Mouse (Mus musculus): Measurements from ENCODE around the gene Sun5. TPM values are rescaled to one million over a fixed set of nuclear protein-coding genes. Genes with fewer than 3 reads are reported as not detected.
"Not testable (repeated sequence)": the region's sequence is repeated elsewhere in the genome, so short reads cannot be mapped to it uniquely, and the experiment has no call there.

Gene Sun5
- polyA plus RNA-seq, 1 experiment = not detected

DNA sequence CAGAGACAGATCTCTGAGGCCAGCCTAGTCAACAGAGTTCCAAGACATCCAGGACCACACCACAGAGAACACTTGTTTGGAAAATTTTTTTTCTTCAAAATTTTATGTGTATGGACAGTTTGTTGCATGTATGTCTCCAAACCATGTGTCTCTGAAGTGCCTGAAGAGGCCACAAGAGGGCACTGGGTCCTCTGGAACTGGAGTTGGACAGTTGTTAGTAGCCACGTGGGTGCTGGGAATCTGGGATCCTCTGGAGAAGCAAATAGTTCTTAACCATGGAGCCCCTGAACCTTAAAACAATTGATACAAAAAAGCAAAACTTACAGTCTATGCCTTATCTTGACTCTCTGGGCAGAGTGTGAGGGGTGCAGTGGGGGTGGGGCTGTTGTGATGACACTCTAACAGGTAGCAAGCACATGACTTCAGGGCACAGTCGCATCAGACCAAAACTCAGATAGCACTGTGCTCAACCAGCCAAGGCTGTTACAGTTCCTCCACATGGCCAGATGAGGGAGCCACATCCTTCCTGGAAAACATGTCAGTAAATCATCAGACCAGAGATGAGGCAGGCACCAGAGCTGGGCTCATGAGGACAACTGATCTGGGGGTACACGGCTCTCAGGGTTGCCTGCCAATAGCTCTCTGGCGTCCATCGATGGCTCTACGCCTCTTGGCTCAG lies 20.4 kb downstream of the Sun5 start:
- H3K36me3 ChIP-seq (ENCODE audit: control insufficient read depth, insufficient read depth, low read length) = no peaks in the 10 kb centered on the region

DNA sequence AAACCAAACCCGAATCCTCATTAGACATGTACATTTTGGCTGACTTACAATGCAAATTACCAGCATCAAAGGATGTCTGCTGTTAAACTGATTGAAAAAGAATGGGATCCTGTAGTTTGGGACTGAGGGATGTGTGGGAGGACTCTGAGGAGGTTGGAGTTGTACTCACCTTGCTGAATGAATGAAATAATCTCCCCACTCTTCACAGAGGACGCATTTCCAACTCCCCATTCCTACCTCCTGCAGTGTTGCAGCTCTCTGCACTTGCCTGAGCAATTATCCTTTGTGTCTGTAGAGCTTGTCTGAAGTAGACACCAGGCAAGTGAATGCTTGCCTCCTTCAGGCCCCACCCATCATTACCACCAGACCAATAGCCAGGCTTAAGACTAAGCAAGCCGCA lies 22.5 kb downstream of the Sun5 start:
- H3K27me3 ChIP-seq (replicated peaks; ENCODE audit: control insufficient read depth, insufficient read depth, low read length) = no peaks in the 10 kb centered on the region
- no peak overlapping the region for H3K27ac ChIP-seq (ENCODE audit: insufficient read depth, low read depth, low read length)
- H3K36me3 ChIP-seq (ENCODE audit: control insufficient read depth, insufficient read depth, low read length) = no peaks in the 10 kb centered on the region
- DNase-seq = no peak
- no peak for TF ChIP-seq CTCF (conservative IDR thresholded peaks at IDR 0.05; ENCODE audit: insufficient read depth, insufficient read length, low read depth, low read length)
- no peak for TF ChIP-seq POLR2A (IDR thresholded peaks at IDR 0.05; ENCODE audit: low read depth, low read length)
- WGBS = 57% methylated on average over 3 of the region's 3 CpGs
- no peak overlapping the region for H3K4me3 ChIP-seq (ENCODE audit: insufficient read depth, low read depth, low read length)
- no peaks in the 10 kb centered on the region for H3K4me1 ChIP-seq (ENCODE audit: control insufficient read depth, insufficient read depth, low read length)

More for the DNA sequence above, 20.4 kb downstream of the Sun5 start:
- TF ChIP-seq CTCF (conservative IDR thresholded peaks at IDR 0.05; ENCODE audit: insufficient read depth, insufficient read length, low read depth, low read length) = peak; percentile 59
- TF ChIP-seq POLR2A (IDR thresholded peaks at IDR 0.05; ENCODE audit: low read depth, low read length) = no peak
- DNase-seq = no peak
- WGBS = 90% methylated on average over 6 of the region's 6 CpGs
- Histone ChIP-seq H3K27ac (ENCODE audit: insufficient read depth, low read depth, low read length) (no peak overlapping the region), H3K4me1 (ENCODE audit: control insufficient read depth, insufficient read depth, low read length) (no peaks in the 10 kb centered on the region), H3K27me3 (replicated peaks; ENCODE audit: control insufficient read depth, insufficient read depth, low read length) (no peaks in the 10 kb centered on the region), H3K4me3 (ENCODE audit: insufficient read depth, low read depth, low read length) (no peak overlapping the region)

DNA sequence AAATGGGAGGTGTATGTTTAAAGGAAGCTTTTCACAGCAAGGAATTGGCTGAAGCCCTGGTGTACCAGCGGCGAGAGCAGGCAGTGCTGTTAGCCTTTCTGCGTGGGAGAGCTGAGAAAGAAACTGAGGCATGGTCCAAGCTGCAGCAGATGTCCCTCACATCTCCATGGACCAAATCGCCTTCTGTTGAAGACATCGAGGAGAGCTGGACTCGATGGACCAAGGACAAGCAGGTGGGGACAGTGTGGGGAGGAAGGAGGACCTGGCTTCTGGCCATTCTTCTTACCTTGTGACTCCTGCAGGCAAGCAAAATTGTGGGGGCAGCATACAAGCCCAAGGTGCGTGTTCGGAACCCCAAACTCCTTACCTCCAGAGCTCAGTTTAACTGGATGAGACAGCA lies 28.0 kb downstream of the Sun5 start:
- no peaks in the 10 kb centered on the region for H3K4me1 ChIP-seq (ENCODE audit: control insufficient read depth, insufficient read depth, low read length)
- no peaks in the 10 kb centered on the region for H3K36me3 ChIP-seq (ENCODE audit: control insufficient read depth, insufficient read depth, low read length)
- WGBS = 75% methylated on average over 8 of the region's 8 CpGs
- no peak overlapping the region for H3K27ac ChIP-seq (ENCODE audit: insufficient read depth, low read depth, low read length)
- no peak for DNase-seq
- no peak overlapping the region for H3K4me3 ChIP-seq (ENCODE audit: insufficient read depth, low read depth, low read length)
- no peaks in the 10 kb centered on the region for H3K27me3 ChIP-seq (replicated peaks; ENCODE audit: control insufficient read depth, insufficient read depth, low read length)
- TF ChIP-seq POLR2A (IDR thresholded peaks at IDR 0.05; ENCODE audit: low read depth, low read length) (no peak), CTCF (conservative IDR thresholded peaks at IDR 0.05; ENCODE audit: insufficient read depth, insufficient read length, low read depth, low read length) (no peak)

DNA sequence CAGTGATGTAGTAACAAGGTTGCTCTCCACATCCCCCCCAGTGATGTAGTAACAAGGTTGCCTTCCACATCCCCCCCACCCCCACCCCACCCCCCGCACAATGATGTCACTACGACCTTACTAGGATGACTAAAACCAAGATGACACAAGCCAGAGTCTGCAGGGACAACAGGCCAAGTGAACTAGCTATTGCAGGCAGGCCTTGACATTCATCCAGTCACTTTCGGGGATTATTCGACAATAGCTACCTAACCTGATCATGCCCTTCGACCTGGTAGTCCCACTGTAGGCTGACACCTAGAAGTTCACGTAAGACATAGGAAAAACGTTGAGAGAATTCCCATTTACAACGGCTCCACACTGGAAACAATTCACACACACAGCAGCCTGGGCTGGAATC lies 37.6 kb downstream of the Sun5 start:
- Histone ChIP-seq H3K36me3 (ENCODE audit: control insufficient read depth, insufficient read depth, low read length) (no peaks in the 10 kb centered on the region), H3K4me3 (ENCODE audit: insufficient read depth, low read depth, low read length) (no peak overlapping the region), H3K27ac (ENCODE audit: insufficient read depth, low read depth, low read length) (no peak overlapping the region), H3K27me3 (replicated peaks; ENCODE audit: control insufficient read depth, insufficient read depth, low read length) (no peaks in the 10 kb centered on the region), H3K4me1 (ENCODE audit: control insufficient read depth, insufficient read depth, low read length) (no peaks in the 10 kb centered on the region)
- no peak for DNase-seq
- 86% methylated on average over 8 of the region's 8 CpGs for WGBS
- TF ChIP-seq POLR2A (IDR thresholded peaks at IDR 0.05; ENCODE audit: low read depth, low read length) (no peak), CTCF (conservative IDR thresholded peaks at IDR 0.05; ENCODE audit: insufficient read depth, insufficient read length, low read depth, low read length) (no peak)

DNA sequence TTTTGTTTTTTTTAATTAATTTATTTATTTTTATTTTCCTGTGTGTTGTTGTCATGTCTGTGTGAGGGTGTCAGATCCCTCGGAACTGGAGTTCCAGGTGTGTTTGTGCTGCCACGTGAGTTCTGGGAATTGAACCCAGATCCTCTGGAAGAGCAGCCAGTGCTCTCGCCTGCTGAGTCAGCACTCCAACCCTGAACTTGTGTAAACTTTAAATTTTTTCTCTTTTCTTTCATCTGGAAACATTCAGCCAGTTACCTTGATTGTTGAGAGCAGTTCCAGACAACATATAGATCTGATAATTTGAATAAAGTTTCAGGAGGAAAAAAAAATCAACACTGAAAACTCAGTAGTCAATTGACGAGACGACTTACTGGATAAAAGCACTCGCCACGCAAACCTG lies 42.2 kb downstream of the Sun5 start:
- H3K27ac ChIP-seq (ENCODE audit: insufficient read depth, low read depth, low read length) = no peak overlapping the region
- no peaks in the 10 kb centered on the region for H3K36me3 ChIP-seq (ENCODE audit: control insufficient read depth, insufficient read depth, low read length)
- H3K4me3 ChIP-seq (ENCODE audit: insufficient read depth, low read depth, low read length) = no peak overlapping the region
- TF ChIP-seq POLR2A (IDR thresholded peaks at IDR 0.05; ENCODE audit: low read depth, low read length) = no peak
- TF ChIP-seq CTCF (conservative IDR thresholded peaks at IDR 0.05; ENCODE audit: insufficient read depth, insufficient read length, low read depth, low read length) = no peak
- no peaks in the 10 kb centered on the region for H3K4me1 ChIP-seq (ENCODE audit: control insufficient read depth, insufficient read depth, low read length)
- no peaks in the 10 kb centered on the region for H3K27me3 ChIP-seq (replicated peaks; ENCODE audit: control insufficient read depth, insufficient read depth, low read length)
- no peak for DNase-seq
- WGBS = 78% methylated on average over 7 of the region's 7 CpGs

DNA sequence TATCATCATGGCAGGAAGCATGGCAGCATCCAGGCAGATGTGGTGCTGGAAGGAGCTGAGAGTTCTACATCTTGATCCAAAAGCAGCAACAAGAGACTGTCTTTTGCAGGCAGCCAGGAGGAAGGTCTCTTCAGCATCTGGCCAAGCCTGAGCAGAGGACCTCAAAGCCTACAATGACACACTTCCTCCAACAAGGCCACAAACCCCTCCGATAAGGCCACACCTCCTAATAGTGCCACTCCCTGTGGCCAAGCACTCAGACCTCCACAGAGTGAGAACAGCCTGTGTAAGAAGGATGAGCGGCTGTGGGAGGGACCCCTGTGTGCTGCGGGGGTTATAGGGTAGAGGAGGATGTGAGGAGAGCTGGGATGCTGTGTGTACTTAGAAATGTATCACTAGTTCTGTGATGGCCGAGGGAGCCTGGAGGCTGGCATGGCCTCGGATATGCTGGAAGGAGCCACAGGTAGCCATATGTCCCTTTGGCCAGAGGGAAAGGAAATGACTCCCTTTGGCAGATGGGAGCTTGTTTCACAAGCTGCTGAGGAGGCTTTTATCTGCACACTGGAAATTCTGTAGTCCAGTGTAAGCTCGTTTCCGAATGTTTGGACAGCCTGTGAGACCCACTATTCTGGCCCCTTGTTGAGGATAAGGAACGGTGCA lies 43.6 kb downstream of the Sun5 start:
- Histone ChIP-seq H3K27ac (ENCODE audit: insufficient read depth, low read depth, low read length) (no peak overlapping the region), H3K4me3 (ENCODE audit: insufficient read depth, low read depth, low read length) (no peak overlapping the region), H3K4me1 (ENCODE audit: control insufficient read depth, insufficient read depth, low read length) (no peaks in the 10 kb centered on the region), H3K36me3 (ENCODE audit: control insufficient read depth, insufficient read depth, low read length) (no peaks in the 10 kb centered on the region), H3K27me3 (replicated peaks; ENCODE audit: control insufficient read depth, insufficient read depth, low read length) (no peaks in the 10 kb centered on the region)
- no peak for TF ChIP-seq CTCF (conservative IDR thresholded peaks at IDR 0.05; ENCODE audit: insufficient read depth, insufficient read length, low read depth, low read length)
- no peak for TF ChIP-seq POLR2A (IDR thresholded peaks at IDR 0.05; ENCODE audit: low read depth, low read length)
- WGBS = 65% methylated on average over 8 of the region's 8 CpGs
- no peak for DNase-seq

DNA sequence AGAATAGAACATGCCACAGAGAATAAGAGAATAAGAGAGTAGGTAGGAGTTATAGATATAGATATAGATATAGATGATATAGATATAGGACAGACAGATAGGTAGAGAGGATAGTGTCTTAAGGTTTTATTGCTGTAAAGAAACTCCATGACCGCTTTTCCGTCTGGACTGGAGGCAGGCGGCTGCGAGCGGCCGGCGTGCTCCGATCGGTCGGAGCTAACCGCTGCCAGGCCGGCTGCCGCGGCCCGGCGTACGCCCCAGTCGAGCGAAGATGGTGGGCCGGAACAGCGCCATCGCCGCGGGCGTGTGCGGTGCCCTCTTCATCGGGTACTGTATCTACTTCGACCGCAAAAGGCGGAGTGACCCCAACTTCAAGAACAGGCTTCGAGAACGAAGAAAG lies 45.0 kb downstream of the Sun5 start:
- H3K36me3 ChIP-seq (ENCODE audit: control insufficient read depth, insufficient read depth, low read length); H3K27ac ChIP-seq (ENCODE audit: insufficient read depth, low read depth, low read length); H3K27me3 ChIP-seq (replicated peaks; ENCODE audit: control insufficient read depth, insufficient read depth, low read length); DNase-seq; H3K4me3 ChIP-seq (ENCODE audit: insufficient read depth, low read depth, low read length); H3K4me1 ChIP-seq (ENCODE audit: control insufficient read depth, insufficient read depth, low read length): not testable (repeated sequence)
- 76% methylated on average over 32 of the region's 32 CpGs for WGBS
